Mouse (Mus musculus): Measurements from ENCODE around the gene Olfr525. TPM values are rescaled to one million over a fixed set of nuclear protein-coding genes. Genes with fewer than 3 reads are reported as not detected.

The Olfr525 gene
- total RNA-seq (2023) = not detected

DNA sequence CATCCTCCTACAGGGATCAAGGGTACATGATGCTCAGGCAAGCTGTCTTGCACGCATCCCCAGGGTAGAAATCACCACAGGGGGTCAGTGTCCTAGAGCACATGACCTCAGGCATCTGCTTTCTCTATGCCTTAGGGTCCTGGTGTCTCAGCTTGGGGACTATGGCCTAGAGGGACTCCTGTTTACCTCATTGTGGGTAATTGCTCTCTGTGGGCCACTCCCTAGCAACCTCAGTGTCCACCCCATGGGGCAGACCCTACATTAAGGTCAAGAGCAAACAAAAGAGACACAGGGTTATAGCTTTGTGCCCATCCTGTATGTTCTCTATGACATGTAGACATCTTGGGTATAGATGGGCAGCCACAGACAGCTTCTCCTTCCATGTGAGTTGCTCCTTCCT lies at the start of gene Olfr525:
Olfr525 (plus strand) TSS at position 301 of the 400 bp plus-strand sequence.

GRCm38 (mm10) chr7:140333717-140334116 lies 13.1 kb downstream of the Olfr525 start, which contains the start of gene Olfr527:
Gene Olfr527 (plus strand): TSS chr7:140334017.

GRCm38 (mm10) chr7:140361571-140361970 lies 40.9 kb downstream of the Olfr525 start, which contains the start of gene Olfr60:
Gene Olfr60 (minus strand): TSS chr7:140361671.

DNA sequence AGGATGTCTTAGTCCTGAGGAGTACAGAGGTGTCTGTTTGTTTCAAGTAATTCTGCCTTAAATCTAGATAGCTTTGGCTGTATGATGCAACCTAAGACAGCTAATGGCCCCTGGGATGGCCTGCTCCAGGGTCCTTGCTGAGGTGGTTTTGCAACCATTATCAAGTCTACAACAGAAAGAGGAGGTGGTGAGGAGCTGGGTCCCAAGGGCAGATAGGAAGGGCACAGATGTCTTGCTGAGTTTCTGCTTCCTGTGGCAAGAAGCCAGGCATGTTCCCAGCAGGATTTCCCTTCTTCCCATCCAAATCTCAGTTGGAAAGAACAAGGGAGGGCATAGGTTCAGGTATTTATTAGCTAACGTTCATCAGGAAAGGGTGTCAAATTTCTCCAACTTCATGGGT lies 55.6 kb downstream of the Olfr525 start, which contains the start of gene Olfr530:
Olfr530 (minus strand) TSS at position 101 of the 400 bp plus-strand sequence.

Other genes with a start within 250 kb of the Olfr525 start
- gene Caly, start 238.3 kb upstream of the Olfr525 start, total RNA-seq (2023) = not detected
- gene Prap1, start 227.5 kb upstream of the Olfr525 start, total RNA-seq (2023) = not detected
- gene Fuom, start 218.4 kb upstream of the Olfr525 start, total RNA-seq (2023) = 1 to 10 TPM; 6.8 to 9.8 TPM
- 1 to 10 TPM; 6.1 to 8.1 TPM for gene Paox, start 205.1 kb upstream of the Olfr525 start, total RNA-seq (2023)
- gene Echs1, start 204.4 kb upstream of the Olfr525 start, total RNA-seq (2023) = 10 to 100 TPM; 32.0 to 35.8 TPM
- gene Mtg1, start 183.3 kb upstream of the Olfr525 start, total RNA-seq (2023) = 1 to 10 TPM; 5.2 to 8.1 TPM
- not detected for gene Sprn, start 166.0 kb upstream of the Olfr525 start, total RNA-seq (2023)
- gene Olfr522, start 156.1 kb upstream of the Olfr525 start, total RNA-seq (2023) = not detected
- gene Olfr523, start 147.6 kb upstream of the Olfr525 start, total RNA-seq (2023) = not detected
- not detected for gene Olfr524, start 114.9 kb upstream of the Olfr525 start, total RNA-seq (2023)
- not detected for gene Cd163l1, start 102.6 kb upstream of the Olfr525 start, total RNA-seq (2023)
- not detected for gene 5830411N06Rik, start 73.6 kb upstream of the Olfr525 start, total RNA-seq (2023)
- not detected for gene Olfr527, start 13.2 kb downstream of the Olfr525 start, total RNA-seq (2023)
- not detected for gene Olfr60, start 40.8 kb downstream of the Olfr525 start, total RNA-seq (2023)
- not detected for gene Olfr530, start 55.5 kb downstream of the Olfr525 start, total RNA-seq (2023)
- not detected for gene Olfr531, start 82.1 kb downstream of the Olfr525 start, total RNA-seq (2023)
- not detected for gene Olfr532, start 100.8 kb downstream of the Olfr525 start, total RNA-seq (2023)
- not detected for gene Olfr533, start 142.5 kb downstream of the Olfr525 start, total RNA-seq (2023)
- not detected for gene Olfr535, start 163.4 kb downstream of the Olfr525 start, total RNA-seq (2023)
- not detected for gene Olfr536, start 186.5 kb downstream of the Olfr525 start, total RNA-seq (2023)
- gene Olfr538, start 247.0 kb downstream of the Olfr525 start, total RNA-seq (2023) = not detected